Mouse (Mus musculus) ovary, adult 10 weeks (tissue): ENCODE results near the gene Hist2h2bb. TPM values are rescaled to one million over a fixed set of nuclear protein-coding genes. Genes with fewer than 3 reads are reported as not detected.

ENCODE experiments used
- polyA plus RNA-seq: library from polyadenylated mRNA; stranded (reverse); fragments of 350-450 nt; fragmentation: Illumina TruSeq; extraction: RNeasy Lipid Tissue Mini Kit (QIAGEN cat#74804); gene quantifications from one replicate; pipeline ENCODE4 v1.2.3, GENCODE M21; 2014

Hist2h2bb gene
- polyA plus RNA-seq: not detected

DNA sequence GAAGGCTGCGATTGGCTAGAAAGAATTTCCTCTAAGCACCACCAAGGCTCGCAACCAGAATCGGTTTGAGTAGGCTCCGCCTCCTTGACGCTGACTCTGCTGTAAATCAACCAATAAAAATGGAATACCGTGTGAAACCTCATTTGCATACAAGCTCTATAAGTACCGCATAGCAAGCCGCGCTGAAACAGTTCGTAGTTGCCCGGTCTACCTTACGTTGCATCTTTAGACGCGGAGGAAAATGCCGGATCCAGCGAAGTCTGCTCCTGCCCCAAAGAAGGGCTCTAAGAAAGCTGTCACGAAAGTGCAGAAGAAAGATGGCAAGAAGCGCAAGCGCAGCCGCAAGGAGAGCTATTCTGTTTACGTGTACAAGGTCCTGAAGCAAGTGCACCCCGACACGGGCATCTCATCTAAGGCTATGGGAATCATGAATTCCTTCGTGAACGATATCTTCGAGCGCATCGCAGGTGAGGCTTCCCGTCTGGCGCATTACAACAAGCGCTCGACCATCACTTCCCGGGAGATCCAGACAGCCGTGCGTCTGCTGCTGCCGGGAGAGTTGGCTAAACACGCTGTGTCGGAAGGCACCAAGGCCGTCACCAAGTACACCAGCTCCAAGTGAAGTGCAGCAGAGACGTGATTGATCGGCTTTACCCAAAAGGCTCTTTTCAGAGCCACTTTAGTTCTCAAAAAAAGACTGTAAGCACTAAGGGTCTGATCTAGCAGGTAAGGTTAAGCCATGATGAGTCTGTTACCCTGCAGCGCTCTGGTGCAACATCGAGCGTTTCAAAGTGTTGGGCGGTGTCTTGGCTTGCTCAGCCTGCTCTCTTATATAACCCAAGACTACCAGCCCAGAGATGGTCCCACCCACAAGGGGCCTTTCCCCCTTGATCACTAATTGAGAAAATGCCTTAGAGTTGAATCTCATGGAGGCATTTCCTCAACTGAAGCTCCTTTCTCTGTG, at the start of gene Hist2h2bb:
Gene Hist2h2bb (plus strand): TSS at position 242 of the 964 bp plus-strand sequence.

DNA sequence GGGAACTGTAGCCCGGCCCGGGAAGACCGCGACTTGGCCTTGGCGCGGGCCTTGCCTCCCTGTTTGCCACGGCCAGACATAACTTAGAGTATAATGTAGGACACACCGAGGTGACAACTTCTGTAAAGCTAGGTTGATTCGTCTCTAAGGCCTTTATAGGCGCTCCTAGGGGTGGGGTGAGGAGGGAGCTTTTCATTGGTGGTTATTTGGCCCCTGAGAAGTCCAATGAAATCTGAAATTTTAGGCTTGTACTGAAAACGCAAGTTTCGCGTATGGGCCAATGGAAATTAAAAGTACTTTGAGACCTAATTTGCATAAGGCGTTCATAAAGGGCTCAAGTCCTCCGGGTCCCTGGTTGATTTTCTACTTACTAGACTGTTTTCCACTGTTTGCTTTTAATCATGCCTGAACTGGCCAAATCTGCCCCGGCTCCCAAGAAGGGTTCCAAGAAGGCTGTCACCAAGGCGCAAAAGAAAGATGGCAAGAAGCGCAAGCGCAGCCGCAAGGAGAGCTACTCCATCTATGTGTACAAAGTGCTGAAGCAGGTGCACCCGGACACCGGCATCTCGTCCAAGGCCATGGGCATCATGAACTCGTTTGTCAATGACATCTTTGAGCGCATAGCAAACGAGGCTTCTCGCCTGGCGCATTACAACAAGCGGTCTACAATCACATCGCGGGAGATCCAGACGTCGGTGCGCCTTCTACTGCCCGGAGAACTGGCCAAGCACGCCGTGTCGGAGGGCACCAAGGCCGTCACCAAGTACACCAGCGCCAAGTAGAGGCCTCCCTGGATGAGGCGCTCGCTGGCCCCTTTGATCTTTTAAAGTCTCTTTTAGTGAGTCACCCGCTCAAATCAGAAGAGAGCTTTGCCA, 48.5 kb upstream of the Hist2h2bb start, which contains the start of the genes Hist2h2ac and Hist2h2be:
Gene Hist2h2ac (minus strand): TSS at position 116 of the 875 bp plus-strand sequence.
Gene Hist2h2be (plus strand): TSS at position 355 of the 875 bp plus-strand sequence.

DNA sequence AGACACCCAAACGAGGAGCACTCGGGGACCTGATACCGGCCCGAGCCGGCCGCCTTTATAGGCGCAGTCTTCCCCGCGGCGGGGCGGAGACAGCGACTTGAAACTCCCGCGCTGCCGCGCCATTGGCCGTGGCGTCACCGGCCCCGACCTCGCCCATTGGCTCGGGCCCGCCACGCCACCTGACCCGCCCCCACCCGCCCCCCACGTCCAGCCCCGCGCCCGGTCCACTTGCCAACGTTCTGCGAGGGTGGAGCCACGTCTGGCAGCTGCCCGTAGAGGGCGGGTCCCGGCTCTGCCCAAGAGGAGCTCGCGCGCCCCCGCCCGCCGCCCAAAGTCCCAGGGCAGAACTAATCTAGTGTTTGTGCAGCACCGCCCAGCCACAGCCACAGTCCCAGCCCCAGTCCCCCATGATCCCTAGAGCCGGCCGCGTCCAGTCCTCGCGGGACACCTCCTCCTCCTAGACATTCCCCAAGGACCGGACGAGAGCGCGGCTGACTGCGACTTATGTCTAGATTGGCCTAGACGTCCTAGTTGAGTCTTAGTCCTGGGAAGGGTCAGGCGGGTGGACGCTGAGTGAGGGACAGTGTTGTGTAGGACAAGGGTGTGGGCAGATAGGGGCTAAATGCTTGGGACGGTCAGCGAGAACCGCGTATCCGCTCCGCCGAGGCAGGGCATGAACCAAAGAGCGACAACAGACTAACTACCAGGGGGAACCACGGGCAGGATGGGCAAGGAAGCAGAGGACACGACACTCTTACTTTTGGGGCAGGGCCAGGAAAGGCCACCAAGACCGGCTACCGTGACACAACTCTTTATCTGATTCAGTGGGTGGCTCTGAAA, 30.4 kb upstream of the Hist2h2bb start, which contains the start of gene Hist2h3c2:
Gene Hist2h3c2 (minus strand): TSS at position 174 of the 840 bp plus-strand sequence.

DNA sequence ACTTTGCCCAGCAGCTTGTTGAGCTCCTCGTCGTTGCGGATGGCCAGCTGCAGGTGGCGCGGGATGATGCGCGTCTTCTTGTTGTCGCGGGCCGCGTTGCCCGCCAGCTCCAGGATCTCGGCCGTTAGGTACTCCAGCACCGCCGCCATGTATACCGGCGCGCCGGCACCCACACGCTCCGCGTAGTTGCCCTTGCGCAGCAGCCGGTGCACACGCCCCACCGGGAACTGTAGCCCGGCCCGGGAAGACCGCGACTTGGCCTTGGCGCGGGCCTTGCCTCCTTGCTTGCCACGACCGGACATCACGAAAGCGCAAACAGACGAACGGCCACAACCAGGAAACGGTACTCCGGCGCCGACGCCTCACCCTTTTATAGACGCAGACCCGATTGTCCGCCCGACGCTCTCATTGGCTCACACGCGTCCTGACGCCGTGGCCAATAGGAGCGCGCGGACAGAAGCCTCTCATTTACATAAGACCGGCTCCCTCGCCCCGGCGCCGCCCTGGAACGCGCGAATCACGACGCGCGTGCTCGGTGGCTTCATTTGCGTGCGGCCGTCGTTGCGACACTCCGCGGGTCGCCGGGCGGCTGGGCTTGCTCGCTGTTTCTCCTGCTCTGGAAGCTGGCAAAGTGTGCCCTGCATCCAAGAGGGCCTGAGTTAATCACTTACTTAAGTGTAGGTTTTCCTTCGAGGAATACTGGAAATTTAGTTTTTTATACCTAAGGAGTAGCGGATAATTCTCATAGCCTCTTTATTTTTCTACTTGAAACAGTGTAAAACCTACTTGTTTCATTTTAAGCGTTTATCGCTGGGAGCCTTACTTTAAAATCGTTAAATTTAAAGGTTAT, 29.4 kb upstream of the Hist2h2bb start, which contains the start of gene Hist2h2aa2:
Gene Hist2h2aa2 (minus strand): TSS at position 328 of the 850 bp plus-strand sequence.

DNA sequence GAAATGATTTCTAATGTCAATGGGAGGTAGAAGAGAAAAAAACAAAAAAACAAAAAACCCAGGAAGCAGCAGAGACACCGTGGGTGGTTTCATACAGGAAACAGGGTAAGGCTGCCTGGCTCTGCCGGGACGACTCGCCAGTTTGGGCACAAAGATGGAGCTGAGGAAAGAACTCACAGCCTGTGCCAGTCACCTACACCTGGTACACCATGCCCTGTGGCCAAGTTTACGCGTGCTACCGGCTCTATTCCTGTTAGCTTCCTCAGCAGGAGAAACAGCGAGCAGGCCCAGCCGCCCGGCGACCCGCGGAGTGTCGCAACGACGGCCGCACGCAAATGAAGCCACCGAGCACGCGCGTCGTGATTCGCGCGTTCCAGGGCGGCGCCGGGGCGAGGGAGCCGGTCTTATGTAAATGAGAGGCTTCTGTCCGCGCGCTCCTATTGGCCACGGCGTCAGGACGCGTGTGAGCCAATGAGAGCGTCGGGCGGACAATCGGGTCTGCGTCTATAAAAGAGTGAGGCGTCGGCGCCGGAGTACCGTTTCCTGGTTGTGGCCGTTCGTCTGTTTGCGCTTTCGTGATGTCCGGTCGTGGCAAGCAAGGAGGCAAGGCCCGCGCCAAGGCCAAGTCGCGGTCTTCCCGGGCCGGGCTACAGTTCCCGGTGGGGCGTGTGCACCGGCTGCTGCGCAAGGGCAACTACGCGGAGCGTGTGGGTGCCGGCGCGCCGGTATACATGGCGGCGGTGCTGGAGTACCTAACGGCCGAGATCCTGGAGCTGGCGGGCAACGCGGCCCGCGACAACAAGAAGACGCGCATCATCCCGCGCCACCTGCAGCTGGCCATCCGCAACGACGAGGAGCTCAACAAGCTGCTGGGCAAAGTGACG, 24.3 kb upstream of the Hist2h2bb start, which contains the start of gene Hist2h2aa1:
Gene Hist2h2aa1 (plus strand): TSS at position 495 of the 884 bp plus-strand sequence.

DNA sequence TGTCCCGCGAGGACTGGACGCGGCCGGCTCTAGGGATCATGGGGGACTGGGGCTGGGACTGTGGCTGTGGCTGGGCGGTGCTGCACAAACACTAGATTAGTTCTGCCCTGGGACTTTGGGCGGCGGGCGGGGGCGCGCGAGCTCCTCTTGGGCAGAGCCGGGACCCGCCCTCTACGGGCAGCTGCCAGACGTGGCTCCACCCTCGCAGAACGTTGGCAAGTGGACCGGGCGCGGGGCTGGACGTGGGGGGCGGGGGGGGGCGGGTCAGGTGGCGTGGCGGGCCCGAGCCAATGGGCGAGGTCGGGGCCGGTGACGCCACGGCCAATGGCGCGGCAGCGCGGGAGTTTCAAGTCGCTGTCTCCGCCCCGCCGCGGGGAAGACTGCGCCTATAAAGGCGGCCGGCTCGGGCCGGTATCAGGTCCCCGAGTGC, 23.1 kb upstream of the Hist2h2bb start, which contains the start of gene Hist2h3c1:
Gene Hist2h3c1 (plus strand): TSS at position 259 of the 430 bp plus-strand sequence.

DNA sequence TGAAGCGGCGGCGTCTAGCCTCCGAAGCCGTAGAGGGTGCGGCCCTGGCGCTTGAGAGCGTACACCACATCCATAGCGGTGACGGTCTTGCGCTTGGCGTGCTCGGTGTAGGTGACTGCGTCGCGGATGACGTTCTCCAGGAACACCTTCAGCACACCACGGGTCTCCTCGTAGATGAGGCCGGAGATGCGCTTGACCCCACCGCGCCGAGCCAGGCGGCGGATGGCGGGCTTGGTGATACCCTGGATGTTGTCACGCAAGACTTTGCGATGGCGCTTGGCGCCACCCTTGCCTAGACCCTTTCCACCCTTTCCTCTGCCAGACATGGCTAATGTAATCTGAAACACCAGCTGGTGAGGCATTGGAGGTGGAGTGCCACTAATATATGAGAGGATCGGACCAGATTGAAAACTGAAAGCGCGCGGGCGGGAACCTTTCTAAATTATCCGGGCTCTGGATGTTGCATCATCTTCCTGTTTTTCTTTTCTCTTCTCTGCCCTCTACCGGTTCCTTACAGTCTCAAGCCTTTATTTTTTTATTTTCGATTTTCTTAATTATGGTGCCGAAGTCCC, 6.5 kb upstream of the Hist2h2bb start, which contains the start of gene Hist2h4:
Gene Hist2h4 (minus strand): TSS at position 333 of the 572 bp plus-strand sequence.

DNA sequence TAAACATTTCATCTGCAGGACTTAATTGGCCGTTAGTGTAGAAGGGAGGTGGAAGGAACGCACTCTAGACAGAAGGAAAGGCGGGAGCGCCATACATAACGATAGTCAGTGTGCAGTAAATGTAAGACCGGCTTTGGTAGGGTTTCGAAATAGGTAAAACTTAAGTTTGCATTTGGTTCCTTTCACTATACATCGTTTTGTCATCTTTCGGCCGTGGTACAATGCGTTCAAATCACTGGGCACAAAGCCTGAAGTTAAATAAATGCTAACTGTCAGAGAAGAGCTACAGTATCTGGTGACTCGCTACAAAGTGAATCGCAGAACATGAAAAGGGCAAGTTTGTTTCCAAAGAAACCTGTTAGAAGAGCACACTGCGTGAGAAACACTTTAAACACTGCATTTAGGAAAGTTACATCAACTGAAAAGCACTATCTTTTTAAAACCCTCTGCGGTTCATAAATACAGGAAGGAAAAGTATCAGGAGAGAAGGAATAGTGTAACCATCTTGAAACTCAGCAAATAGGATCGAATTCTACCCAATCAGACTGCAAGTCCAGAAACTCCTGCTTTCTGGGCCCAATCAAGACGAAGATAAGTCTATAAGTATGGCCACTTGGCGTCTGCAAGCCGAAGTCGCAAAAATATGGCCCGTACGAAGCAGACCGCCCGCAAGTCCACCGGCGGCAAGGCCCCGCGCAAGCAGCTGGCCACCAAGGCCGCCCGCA, 1.3 kb upstream of the Hist2h2bb start, which contains the start of gene Hist2h3b:
Gene Hist2h3b (plus strand): TSS at position 604 of the 725 bp plus-strand sequence.

DNA sequence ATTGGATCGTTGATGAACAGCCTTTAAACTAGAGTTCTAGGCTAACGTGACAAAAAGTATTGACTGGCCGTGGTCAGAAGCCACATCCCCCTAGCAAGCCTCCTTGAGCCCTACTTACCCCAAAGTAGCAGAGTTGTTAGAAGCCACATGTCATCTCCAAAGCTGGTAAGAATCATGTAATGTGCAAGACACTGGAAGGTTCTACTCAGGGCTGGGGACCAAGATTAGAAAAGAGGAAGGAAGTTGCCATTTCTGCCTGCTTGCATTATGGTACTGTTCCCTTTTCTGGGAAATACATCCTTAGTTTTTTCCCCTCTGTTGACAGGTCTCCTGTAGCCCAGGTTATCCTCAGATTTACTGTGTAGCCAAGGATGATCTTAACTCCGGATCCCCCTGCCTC, 24.2 kb downstream of the Hist2h2bb start, which contains the start of gene Fcgr1:
Gene Fcgr1 (minus strand): TSS at position 183 of the 400 bp plus-strand sequence.

Other genes with a start within 250 kb of the Hist2h2bb start
- 51.8 TPM for gene Vps45, start 211.3 kb upstream of the Hist2h2bb start, polyA plus RNA-seq
- 30.3 TPM for gene Otud7b, start 165.2 kb upstream of the Hist2h2bb start, polyA plus RNA-seq
- 3.4 TPM for gene Mtmr11, start 107.7 kb upstream of the Hist2h2bb start, polyA plus RNA-seq
- 19.9 TPM for gene Sf3b4, start 97.4 kb upstream of the Hist2h2bb start, polyA plus RNA-seq
- gene Sv2a, start 88.6 kb upstream of the Hist2h2bb start, polyA plus RNA-seq: 0.20 TPM
- 3.5 TPM for gene Bola1, start 50.0 kb upstream of the Hist2h2bb start, polyA plus RNA-seq
- not detected for gene Hist2h2ab, start 49.9 kb upstream of the Hist2h2bb start, polyA plus RNA-seq
- gene Hist2h2ac, start 48.9 kb upstream of the Hist2h2bb start, polyA plus RNA-seq: not detected
- gene Hist2h2be, start 48.6 kb upstream of the Hist2h2bb start, polyA plus RNA-seq: 23.4 TPM
- gene Hist2h3c2, start 30.6 kb upstream of the Hist2h2bb start, polyA plus RNA-seq: 1.5 TPM
- not detected for gene Hist2h2aa2, start 29.5 kb upstream of the Hist2h2bb start, polyA plus RNA-seq
- not detected for gene Hist2h2aa1, start 24.3 kb upstream of the Hist2h2bb start, polyA plus RNA-seq
- 26.3 TPM for gene Hist2h3c1, start 23.1 kb upstream of the Hist2h2bb start, polyA plus RNA-seq
- gene Hist2h4, start 6.4 kb upstream of the Hist2h2bb start, polyA plus RNA-seq: not detected
- not detected for gene Hist2h3b, start 1.1 kb upstream of the Hist2h2bb start, polyA plus RNA-seq
- 1.3 TPM for gene Fcgr1, start 24.2 kb downstream of the Hist2h2bb start, polyA plus RNA-seq
- not detected for gene BC107364, start 182.6 kb downstream of the Hist2h2bb start, polyA plus RNA-seq